Mouse (Mus musculus) retina, adult 2 months (tissue): ENCODE results near the gene Slc13a2.
A peak's percentile ranks its signal among the peaks of the same experiment; 100 is the strongest.

Experiments
- DNase-seq: peaks from one replicate; pipeline ENCODE4 v3.0.0-alpha.2; 2012; ENCODE audit warnings: low read depth, low spot score

Gene Slc13a2

GRCm38 (mm10) chr11:78392728-78393127 is 29.3 kb downstream of the Slc13a2 start:
- DNase-seq: no peak

DNA sequence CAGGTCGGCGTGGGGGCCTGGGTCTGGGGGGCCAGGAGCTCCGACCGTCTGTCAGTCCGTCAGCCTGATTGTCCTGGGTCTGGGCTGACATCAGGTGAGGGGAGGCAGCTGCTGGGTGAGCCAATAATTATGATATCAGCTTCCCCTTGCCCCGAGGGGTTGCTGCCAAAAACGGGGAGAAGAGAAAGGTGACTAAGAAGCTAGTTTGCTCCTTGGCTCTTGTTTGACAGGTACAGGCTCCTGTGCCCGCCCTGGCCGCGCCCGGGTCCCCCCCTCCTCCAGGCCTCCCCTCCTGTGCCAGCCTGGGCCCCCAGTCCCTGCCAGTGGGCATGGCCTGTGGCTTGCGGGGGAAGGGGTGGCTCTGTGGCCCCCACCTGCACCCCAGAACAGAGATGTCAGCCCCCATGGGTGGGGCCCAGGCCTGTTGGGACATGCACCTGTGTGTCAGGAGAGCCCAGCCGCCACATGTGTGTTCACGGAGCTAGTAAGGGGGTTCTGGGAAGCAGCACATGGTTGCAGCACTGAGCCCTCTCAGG is 35.4 kb downstream of the Slc13a2 start, which contains the start of gene Foxn1:
Gene Foxn1 (minus strand): TSS at position 51 of the 536 bp plus-strand sequence.
- DNase-seq: no peak

DNA sequence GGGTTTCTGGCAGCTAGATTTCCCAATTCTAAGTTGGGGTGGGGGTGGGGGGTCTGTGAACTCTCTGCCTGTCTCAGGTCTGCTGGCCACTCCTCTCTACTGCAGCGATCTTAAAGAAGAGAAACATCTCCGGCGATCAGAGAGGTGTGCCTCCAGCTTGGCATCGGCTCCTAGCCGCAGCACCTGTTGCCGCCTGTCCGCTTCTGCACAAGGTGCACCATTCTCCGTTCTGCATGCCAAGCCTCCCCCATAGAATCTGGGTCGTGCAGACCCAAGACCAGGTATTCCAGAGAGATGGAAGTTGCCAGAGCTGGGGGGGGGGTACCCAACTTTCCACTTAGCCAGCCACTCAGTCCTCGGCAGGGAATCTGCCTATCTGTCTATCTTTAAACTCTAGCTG is 36.2 kb downstream of the Slc13a2 start:
- no peak for DNase-seq

DNA sequence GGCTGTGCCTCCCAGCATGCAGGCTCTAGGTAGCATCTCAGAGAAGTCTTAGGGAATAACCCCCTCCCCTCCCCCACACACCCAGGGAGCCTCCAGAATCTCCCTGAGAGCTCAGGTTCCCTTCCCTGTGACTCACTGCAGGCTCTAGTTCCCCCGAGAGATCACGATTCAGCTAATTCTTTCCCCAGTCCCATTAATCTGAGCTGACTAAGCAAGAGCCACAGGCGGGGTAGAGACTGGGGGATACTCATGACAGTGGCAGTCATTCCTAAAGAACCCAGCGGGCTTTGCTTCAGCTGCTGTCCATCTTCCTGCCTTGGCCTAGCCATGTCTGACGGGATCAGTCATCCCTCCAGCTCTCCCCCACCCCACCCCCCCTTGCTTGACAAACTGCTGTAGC is 39.3 kb downstream of the Slc13a2 start:
- no peak for DNase-seq

GRCm38 (mm10) chr11:78382286-78382685 is 39.7 kb downstream of the Slc13a2 start:
- no peak for DNase-seq

DNA sequence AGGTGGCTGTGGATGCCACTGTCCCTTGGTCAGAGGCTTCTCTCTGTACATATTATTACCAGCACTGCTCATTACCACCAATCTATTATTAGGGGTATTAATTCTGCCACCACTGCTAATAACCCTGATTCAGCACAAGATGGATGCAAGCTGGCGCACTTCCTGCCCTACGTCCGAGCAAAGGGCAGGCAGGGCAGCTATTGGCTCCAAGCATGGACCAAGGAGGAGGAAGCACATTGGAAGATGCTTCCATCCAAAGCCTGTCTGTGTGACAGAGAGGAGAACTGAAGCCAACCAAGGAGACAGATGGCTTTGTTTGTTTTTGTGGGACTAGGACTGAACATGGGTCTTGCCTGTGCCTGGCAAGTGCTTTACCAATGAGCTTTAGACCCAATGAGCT is 41.0 kb downstream of the Slc13a2 start:
- DNase-seq: no peak

DNA sequence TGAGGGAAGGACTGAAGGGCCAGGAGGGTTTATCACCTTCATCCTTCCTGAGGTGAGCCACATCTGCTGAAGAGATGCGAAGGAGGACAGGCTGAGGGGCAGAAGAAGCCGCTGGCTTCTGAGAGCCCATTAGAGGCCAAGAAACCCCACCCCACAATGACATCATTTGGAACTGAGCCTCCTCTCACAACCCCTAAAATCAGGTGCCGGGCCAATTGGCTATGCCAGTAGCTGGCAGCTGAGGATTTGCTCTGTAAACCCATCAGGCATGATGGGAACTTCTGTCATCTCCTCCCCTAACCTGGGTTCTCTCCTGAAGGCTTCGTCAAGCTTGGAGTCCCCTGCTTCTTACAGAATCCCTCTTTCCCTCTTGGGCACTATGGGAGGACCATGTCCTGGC is 41.7 kb downstream of the Slc13a2 start:
- no peak for DNase-seq

- no peak for DNase-seq
Measured at GRCm38 (mm10) chr11:78377549-78378159, 44.4 kb downstream of the Slc13a2 start.

DNA sequence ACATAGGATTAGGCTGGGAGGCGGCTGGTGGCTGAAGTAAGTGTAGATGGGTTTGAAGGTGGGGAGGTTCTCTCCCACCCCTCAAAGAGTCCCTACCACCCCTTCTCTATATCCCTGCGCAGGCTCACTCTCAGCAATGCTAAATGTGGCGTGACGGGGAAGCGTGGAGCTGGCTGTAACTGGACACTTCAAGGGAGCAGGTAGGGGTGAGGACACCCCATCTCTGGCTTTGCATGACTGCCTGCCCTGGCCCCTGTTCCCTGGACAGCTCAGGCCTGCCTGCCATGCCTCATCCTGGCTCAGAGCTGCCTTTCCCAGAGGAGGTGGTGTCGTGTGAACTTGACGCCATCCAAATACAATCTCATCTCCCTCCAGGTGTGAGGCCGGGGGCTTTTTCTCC is 47.9 kb downstream of the Slc13a2 start:
- no peak for DNase-seq

DNA sequence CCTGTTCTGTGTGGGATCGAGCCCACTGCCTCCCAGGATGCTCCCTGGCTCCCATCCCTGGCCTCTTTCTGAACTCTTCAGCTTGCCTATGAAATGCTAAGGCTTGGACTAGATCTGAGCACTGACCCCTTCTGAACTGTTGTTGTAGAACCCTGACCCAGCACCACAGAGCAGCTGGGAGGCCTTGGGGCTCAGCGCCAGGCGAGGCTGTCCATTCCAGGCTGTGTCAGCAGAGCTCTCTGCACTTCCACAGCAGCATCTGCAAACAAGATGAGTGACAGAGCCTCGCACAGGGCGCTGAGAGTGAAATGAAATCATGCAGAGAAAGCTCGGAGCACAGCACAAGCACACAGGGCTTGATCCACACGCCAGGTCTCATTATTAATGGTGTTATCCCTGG is 49.4 kb downstream of the Slc13a2 start:
- DNase-seq: no peak

DNA sequence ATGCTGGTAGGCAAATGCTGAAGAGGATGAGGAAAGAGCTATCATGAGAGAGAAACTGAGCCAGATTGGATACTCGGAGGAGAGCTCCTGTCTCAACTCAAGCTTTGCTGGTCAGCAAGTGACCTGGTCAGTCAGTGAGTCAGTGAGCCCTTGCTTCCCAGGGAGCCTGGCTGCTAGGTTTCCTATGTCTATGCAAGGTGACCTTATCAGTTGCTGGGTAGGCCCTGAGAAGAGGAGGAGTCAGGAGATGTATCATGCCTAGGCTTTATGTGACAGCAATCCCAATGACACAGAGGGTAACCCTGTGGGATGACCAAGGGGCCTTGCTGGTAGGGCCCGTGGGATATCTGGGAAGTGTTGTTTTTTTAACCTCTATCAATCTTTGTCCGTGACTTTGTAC is 49.9 kb downstream of the Slc13a2 start:
- DNase-seq: no peak

- no peak for DNase-seq
Measured at GRCm38 (mm10) chr11:78371711-78372110, 50.3 kb downstream of the Slc13a2 start.

DNA sequence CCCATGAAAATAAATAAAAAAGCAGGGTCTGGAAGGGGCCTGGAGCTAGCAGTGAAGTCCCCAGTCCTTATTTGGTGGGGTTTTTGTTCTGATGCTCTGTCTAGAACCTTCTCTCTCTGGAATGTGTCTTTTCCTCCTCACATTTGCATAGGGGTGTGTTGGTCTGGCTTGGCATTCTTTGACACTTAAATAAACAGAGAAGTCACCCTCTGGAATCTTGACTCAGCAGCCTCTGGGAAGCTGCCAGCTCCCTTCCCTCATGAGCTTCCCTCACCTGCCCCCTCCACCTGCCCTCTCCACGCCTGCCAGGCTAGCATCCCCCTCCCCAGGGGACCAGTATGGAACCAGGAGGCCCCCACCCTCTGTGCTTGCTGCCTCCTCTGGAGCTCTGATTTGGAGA is 51.6 kb downstream of the Slc13a2 start:
- DNase-seq: no peak

- DNase-seq: no peak
Measured at GRCm38 (mm10) chr11:78367456-78368225, 54.4 kb downstream of the Slc13a2 start.

- no peak for DNase-seq
Measured at GRCm38 (mm10) chr11:78364103-78364502, 57.9 kb downstream of the Slc13a2 start.

- DNase-seq: no peak
Measured at GRCm38 (mm10) chr11:78363309-78364007, 58.6 kb downstream of the Slc13a2 start.

GRCm38 (mm10) chr11:78360789-78361131 is 61.3 kb downstream of the Slc13a2 start:
- no peak for DNase-seq

GRCm38 (mm10) chr11:78360125-78360788 is 61.8 kb downstream of the Slc13a2 start:
- DNase-seq: peak; percentile 72

DNA sequence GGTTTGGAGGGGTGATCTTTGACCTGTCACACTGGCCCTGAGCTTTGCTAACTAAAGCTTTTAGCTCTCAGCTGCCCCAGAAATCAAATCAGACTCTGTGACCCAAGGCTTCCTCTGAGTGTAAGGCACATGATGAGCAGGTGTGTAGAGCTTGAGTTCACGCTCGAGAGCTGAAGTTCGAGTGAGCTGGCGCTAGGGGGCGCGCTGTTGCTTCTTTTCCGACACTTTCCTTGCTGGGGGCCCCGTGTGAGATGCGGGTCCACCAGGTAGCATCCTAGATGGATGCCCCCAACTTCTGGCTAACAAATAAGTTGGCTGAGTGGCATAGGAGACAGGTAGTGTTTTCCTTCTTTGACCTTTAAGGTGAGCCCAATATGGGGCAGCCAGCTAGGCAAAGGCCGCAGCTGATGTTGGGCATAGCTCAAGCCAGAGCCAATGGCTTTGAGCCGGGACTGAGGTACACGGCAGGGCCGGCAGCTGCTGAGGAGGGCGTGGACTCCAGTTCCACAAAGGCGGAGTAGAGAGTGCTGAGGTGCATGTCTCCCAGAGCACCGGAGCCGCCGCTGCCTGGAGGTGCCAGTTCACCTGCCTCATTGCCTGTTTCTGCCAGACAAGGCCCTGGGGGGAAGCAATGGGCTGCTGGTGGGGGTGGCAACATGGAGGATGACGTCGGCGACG is 63.5 kb downstream of the Slc13a2 start:
- no peak for DNase-seq

DNA sequence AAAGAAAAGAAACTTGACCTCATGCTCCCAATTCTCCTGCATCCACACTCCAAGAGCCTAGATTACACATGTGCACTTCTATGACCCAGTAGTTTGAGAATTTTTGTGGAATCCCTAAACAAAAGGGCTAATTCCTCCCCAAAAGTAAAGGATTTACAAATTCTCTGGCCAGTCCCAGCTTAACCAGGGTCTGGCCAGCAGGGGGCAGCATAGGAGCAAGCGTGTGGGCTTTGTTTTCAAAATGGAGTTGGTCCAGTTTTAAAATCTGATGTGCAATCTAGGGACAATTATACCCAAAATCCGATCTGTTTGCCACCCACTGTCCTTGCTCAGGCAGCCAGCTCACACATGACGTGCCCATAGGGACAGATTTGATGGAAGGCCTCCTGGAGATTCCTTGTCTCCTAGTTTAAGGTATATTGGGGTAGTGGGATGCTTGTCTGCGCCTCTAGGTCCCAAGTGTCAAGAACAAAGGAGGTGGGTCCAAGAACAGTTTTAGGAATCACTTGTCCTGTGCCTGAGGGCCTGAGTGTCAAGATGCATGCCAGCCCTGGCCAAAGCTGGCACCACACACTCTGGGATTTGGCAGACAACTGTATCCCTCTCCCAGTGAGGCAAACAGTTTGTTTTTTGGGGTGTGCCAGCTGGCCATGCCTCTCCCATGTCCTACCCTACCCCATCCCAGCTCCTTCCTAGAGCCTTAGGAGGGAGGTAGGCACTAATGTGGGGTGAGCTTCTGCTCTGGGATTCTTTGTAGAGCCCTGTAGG is 66.4 kb downstream of the Slc13a2 start:
- DNase-seq: no peak

GRCm38 (mm10) chr11:78354905-78355304 is 67.1 kb downstream of the Slc13a2 start:
- DNase-seq: no peak
